Mouse (Mus musculus) kidney, adult 9 months (tissue): ENCODE data around the gene Cdv3.
"Not testable (repeated sequence)": the region's sequence is repeated elsewhere in the genome, so short reads cannot be mapped to it uniquely, and the experiment has no call there.

Experiments
- DNase-seq: peaks from one replicate; pipeline ENCODE4 v3.0.0; 2022

Cdv3 gene

GRCm38 (mm10) chr9:103372271-103373010 is 6.8 kb upstream of the Cdv3 start:
- no peak for DNase-seq

GRCm38 (mm10) chr9:103369951-103370350 is 4.3 kb upstream of the Cdv3 start:
- DNase-seq: no peak

- DNase-seq: no peak
Observed at GRCm38 (mm10) chr9:103366356-103366755, 716 bp upstream of the Cdv3 start.

- peak; percentile 61 for DNase-seq
Observed at GRCm38 (mm10) chr9:103364601-103365289, 895 bp downstream of the Cdv3 start.

GRCm38 (mm10) chr9:103363730-103364417 is 1.8 kb downstream of the Cdv3 start:
- peak; percentile 40 for DNase-seq

GRCm38 (mm10) chr9:103363088-103363487 is 2.6 kb downstream of the Cdv3 start:
- DNase-seq: no peak

GRCm38 (mm10) chr9:103360642-103361041 is 5.0 kb downstream of the Cdv3 start:
- no peak for DNase-seq

GRCm38 (mm10) chr9:103358545-103358944 is 7.1 kb downstream of the Cdv3 start:
- no peak for DNase-seq

- DNase-seq: no peak
Observed at GRCm38 (mm10) chr9:103357893-103358292, 7.7 kb downstream of the Cdv3 start.

GRCm38 (mm10) chr9:103353500-103354260 is 12.0 kb downstream of the Cdv3 start:
- DNase-seq: not testable (repeated sequence)

GRCm38 (mm10) chr9:103348791-103349190 is 16.8 kb downstream of the Cdv3 start:
- no peak for DNase-seq

- DNase-seq: no peak
Observed at GRCm38 (mm10) chr9:103347996-103348490, 17.6 kb downstream of the Cdv3 start.

- DNase-seq: no peak
Observed at GRCm38 (mm10) chr9:103347045-103347444, 18.6 kb downstream of the Cdv3 start.

- no peak for DNase-seq
Observed at GRCm38 (mm10) chr9:103336912-103337311, 28.7 kb downstream of the Cdv3 start.

GRCm38 (mm10) chr9:103332663-103333062 is 33.0 kb downstream of the Cdv3 start:
- no peak for DNase-seq

GRCm38 (mm10) chr9:103326449-103326848 is 39.2 kb downstream of the Cdv3 start:
- no peak for DNase-seq

- no peak for DNase-seq
Observed at GRCm38 (mm10) chr9:103324678-103325077, 41.0 kb downstream of the Cdv3 start.

GRCm38 (mm10) chr9:103309832-103310231 is 55.8 kb downstream of the Cdv3 start:
- DNase-seq: no peak

GRCm38 (mm10) chr9:103305332-103306041 is 60.2 kb downstream of the Cdv3 start:
- DNase-seq: no peak

- peak; percentile 87 for DNase-seq
Observed at GRCm38 (mm10) chr9:103304927-103305326, 60.7 kb downstream of the Cdv3 start, which contains the start of the genes 1300017J02Rik and Topbp1. Gene 1300017J02Rik (minus strand): TSS chr9:103305082. Gene Topbp1 (plus strand): TSS chr9:103305215.
